Mouse (Mus musculus) ovary, adult 18-20 months (tissue): Measurements from ENCODE around the gene Tm4sf20.

Experiments
- DNase-seq: peaks from one replicate; pipeline ENCODE4 v3.0.0; 2022; ENCODE audit warnings: low spot score, mixed read lengths

Tm4sf20 gene

DNA sequence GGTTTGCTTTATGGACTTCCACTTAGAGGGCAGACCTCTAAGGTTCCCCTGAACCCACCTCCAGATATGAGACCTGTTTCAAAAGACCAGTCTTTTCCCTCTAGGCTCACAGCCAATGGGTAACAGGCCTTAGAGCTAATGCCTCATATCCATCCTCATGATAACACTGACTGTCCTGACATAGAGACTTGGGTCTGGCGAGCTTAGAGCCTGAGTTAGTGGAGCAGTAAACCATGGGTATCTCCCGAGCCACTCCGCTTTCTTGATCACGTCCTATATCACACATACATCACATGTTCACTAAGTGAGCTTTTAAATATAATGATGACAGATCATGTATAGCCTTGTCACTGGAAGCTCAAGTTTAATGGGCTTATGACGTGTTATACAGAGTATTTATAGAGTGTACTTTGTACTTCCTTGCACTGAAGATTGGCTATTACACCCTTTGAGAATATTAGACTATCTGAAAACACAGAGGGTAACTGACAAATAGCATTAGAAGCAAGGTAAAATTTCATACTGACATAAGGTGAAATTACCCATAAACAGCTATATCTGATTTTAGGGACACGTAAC lies 11.2 kb upstream of the Tm4sf20 start:
- no peak for DNase-seq

DNA sequence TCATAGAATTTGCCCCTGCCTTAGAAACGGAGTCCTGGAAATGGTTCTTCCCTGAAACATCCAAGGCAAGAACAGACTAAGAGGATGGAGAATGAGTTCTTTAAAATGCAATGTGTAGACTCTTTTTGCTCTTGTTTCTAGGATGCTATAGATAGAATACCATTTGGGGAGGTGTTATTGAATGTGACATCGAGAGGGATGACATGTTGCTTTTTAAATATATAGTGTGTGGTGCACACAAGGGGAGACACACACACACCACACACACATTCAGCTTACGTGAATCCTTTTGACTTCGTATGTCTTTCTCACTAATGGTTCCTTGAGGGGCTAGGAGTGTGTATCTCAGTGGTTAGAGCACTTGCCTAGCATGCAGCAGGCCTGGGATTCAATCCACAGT lies 7.0 kb upstream of the Tm4sf20 start:
- DNase-seq: no peak

DNA sequence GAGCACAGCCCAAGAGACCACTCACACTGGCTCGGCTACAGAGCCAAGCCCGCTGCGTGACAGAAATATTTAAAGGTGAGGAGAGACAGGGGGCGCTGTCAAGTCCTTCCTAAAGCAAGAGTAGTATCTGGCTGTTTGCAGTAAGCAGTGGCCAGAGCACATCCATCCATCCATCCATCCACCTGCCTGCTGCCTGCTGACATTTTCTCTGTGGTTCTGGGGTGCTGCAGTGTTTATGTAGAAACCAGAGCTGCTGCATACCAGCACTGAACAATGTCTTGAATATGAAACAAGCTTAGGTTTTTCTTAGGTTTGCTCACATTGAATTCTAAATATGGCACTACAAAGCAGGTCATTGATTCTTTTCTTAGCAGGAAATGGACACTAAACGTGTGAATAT lies 4.9 kb upstream of the Tm4sf20 start:
- DNase-seq: no peak

DNA sequence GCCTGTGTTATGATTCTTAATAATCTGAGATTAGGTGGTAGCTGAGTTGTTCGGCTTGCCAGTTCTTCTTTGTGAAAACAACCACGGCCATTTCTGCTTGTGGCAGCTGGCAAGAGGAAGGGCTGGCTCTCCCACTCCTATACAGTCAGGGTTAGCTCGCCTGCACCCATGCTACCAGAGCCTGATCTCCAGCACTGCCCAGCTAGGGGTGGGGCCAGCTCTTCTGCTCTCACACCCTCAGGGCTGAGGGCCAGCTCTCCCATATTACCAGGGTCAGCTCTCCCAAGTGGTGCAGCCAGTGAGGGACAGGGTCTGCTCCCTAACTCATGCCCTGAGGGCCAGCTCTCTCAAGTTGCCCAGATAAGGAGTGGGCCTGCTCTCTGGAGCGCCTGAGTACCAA lies 4.2 kb upstream of the Tm4sf20 start:
- DNase-seq: no peak

DNA sequence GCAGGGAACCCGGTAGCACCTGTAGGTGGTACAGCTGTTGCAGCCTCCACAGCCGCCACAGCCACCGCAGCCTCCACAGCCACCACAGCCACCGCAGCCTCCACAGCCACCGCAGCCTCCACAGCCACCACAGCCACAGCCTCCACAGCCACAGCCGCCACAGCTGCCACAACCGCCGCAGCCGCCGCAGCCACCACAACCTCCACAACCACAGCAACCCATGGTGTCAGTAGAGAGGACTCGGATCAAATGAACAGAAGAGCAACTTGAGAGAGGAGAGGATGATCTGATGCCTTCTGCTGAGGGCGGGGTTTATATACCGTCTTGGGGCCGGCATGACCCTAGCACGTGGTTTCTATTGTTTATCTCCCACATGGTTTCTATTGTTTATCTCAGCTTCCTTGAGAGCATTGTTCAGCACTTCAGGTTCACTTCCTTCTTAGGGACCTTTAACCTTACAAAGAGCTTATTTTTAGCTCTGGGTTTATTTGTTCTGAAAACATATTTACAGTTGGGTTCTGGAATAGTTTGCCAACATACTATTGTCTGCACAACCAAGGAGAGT lies 2.8 kb upstream of the Tm4sf20 start, which contains the start of gene Gm47791:
Gene Gm47791, minus strand, starts transcription at position 222 of the 565 bp plus-strand sequence.
- no peak for DNase-seq

DNA sequence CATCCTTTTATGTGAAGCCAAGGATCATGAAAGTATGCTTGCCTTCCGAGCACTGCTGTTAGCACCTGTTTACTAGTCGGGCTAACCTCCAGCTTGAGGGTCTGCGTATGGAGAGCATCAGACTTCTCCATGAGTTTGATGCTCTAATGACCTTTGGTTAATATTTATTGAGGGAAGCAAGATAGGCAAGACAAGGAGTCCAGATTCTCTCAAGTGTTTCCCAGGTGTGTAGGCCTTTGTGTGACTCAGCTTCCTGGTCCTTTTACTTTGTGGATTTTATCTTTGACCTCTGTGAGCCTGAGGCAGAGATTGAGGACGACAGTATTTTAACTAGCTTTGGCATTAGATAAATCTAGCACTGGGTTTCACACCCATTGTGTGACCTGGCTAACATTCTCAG lies 1.6 kb downstream of the Tm4sf20 start:
- DNase-seq: no peak

DNA sequence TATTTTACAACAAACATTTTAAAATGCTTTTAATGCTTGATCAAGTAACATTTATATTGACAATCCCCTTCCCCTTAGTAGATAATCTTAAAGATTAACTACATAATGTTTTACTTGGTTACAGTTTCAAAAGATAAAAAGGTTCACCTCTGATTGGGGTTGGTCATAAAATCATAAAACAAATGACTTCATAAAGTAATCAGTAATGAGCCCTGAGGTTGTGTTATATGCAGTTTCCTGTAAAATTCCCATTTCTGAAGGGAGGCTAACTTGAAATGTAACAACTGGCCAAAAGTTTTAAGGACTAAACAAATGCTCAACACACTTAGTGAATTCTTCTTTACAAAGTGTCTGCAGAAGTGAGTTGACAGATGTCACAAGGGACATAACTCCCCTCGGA lies 2.0 kb downstream of the Tm4sf20 start:
- DNase-seq: no peak

DNA sequence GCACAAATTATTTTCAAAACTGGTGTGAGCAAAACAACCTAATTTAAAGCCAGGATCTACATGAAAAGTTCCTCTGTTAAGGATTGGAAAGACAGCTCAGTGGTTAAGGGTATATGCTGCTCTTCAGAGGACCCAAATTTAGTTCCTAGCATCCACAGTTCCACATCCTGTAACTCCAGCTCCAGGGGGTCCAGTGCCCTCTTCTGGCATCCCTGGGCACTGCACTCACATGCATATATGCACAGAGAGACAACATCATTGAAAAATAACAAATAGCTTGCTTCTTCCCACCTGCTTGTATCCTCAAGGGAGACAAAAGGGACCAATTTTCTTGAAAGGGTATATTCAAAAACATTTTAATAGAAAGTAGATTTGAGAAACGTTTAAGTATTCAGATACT lies 6.0 kb downstream of the Tm4sf20 start:
- DNase-seq: no peak

DNA sequence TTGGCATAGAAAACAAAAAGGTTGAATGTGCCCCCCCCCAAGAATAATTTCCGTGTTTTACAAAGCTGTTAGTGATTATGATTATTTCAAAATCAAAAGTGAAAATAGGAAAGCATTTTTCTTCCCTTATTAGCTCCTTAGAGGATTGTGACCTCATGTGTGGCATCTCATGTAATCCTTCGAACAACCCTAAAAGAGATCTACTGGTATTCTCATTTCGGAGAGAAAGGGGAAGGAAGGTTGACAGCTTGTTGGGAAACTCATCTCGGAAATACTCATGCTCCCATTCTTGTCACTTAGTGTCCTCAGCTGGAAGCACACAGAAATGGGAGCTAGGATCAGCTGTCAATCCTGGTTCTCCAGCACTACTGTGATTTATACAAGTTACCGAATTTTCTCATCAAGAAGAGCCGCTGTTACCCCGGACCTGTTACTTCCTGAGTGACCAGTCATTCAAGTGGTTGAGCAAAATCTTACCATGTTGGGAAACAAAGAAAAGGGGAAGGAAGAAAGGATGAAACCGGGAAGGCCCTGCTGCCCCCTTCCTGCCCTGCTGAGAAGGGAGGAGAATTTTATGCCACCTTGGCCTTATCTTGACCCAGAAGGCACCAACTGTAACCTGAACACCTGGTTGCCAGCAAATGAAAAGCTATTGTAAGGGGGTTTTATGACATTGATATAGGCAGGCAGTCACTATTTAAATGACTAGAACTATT lies 6.6 kb downstream of the Tm4sf20 start:
- no peak for DNase-seq

DNA sequence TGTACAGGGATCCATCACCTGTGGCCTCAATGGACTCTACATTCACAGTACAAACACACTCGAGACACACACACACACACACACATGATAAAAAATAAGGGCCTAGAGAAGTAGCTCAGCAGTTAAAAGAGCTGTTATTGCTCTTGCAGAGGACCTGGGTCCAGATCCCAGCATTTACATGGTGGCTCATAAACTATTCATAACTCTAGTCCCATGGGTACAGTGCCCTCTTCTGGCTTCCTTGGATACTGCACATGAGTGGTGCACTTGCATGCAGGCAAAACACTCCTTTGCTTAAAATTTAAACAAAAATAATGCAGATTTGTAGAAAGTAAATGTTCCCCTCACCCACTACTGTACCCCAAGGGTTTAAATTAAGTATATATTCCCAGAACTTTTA lies 8.7 kb downstream of the Tm4sf20 start:
- DNase-seq: no peak

DNA sequence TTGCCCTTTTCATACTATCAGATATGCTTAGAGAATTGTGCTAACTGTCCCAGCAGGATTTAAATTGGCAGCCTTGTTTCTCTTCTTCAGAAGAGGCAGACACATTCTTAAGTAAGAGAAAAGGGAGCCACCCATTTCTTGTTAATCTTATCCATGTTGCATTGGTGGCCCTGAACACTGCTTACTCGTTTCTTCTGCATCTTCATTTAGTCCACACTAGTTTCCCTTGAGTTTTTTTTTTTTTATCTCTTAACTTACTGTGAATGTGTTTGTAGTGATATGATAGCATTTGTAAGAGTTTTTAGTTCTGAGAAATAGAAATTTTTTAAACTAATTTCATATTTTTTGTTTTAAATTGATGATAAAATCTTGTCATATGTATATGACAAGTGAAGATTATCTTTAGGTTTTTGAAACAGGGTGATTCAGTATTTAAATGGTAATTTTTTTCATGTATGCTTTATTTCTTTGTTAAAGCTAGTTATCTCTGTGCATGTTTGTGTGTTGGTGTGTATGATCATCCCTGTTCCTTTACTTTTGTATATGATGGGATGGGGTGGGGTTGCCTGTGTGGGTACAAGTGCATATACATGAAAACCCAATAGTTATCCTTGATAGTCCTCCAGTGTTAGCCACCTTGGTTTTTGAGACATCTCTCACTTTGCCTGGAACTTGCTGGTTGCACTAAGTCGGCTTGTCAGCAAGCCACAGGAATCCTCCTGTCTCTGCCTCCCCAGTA lies 20.4 kb downstream of the Tm4sf20 start:
- DNase-seq: no peak

DNA sequence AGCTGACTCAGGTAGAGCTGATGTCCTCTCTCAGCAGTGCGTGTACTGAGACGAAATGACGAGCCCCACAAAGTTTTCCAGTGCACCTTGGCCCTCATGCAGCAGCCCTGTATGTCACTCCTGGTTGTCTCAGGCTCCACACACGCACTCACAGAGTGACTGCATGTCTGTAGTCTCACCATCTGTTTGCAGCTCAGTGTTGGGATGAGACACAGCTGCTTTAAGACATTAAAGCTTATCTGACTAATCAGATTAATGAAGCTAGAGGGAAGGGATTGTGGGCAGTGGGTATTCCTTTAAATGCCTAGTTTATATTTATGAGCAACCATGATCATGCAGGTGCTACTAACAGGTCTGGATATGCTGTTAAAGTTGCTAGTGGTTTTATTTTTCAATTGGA lies 21.9 kb downstream of the Tm4sf20 start:
- DNase-seq: no peak

DNA sequence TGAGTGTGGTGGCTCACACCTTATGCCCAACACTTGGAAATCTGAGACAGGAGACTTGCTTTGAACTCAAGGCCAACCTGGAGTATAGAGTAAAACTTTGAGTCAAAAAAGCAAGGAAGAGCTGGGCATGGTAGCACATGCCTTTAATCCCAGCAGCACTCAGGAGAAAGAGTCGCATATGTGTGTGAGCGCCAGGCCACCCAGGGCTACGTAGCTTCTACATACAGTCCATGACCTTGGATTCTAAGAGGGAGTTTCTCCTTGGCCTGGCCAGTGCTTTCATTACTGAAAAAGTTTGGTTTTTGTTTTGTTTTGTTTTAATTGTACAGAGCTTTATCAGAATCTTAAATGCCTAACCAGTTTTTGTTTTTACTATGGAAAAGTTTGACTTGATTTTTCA lies 24.3 kb downstream of the Tm4sf20 start:
- peak; percentile 27 for DNase-seq

DNA sequence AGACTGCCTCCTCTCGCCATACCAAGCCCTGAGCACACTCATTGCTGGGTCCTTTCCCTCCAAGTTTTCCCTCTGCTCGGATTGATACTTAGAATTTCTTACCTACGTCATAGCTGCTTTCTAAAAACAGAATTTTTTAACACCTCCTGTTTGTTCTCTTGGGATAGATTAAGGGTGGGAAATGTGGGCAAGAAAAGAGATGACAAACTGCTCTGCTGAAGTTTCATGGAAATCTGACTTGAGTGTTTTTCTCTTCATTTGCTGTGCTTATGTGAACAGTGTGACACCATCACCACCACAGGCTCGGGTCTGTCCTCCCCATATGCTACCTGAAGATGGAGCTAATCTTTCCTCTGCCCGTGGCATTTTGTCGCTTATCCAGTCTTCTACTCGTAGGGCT lies 26.7 kb downstream of the Tm4sf20 start:
- DNase-seq: no peak

DNA sequence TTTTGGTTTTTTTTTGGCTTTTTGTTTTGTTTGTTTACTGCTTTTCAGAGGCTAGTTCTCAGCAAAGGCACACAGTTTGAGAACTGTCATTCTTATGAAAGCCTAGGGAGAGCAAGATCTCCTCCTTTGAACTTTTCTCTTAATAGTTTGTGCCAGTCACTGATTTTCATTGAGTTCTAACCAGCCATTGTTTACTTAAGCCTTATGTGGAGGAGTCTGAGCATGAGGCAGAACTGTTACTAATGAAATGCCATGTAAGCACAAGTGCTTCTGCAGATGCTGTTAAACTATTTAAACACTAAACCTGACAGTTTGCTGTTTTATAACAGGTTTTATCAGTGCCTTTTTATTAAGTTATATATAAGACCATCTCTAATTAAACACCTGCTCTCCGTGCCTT lies 30.2 kb downstream of the Tm4sf20 start:
- DNase-seq: no peak

DNA sequence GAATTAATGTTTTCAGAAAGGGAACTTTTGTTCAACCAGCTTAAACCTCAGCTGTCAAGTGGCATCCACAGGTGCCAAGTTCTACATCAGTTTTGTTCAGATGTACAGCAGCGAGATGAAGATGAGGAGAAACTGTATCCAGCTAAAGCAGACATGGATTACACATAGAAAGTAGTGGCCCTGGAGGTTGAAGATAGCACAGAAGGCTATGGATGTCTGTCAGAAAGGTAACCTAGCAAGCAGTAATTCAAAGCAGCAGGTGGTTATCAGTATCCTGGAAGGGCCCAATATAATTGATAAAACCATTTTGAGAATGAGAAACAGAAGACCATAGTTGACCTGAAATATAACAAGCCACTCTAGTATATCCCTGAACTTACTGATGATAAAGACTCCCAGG lies 34.9 kb downstream of the Tm4sf20 start:
- DNase-seq: no peak

DNA sequence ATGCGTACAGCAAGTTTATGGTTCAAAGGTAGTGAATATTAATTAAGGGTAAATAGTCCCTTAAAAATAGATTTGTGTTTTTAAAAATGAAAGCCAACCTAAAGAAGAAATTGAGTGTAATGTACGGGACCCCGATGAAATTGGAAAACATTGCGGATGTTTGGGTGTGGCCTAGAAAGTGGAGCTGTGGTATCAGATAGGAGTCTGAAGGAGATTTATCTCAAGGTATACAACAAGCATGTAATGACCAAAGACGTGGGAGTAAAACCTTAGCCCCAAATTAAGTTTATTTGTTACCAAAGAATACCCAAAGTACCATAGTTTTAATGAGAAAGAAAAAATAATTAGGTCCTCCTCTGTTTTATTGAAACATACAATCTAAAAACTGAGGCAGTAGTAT lies 41.8 kb downstream of the Tm4sf20 start:
- DNase-seq: no peak

DNA sequence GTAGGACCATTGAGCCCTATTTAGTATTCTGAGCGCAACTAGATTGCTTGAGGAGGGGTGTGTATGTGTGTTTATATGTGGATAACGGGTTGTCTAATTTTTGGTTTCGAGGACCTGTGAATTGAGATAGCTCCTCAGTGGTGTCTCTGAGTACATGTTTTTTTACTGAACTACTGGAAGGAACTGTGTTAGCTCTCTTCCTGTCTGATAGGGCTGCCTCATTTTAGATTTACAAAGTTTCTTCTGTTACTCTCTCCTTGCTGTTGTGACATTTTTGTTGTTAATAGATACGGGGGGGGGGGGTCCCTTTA lies 42.4 kb downstream of the Tm4sf20 start:
- DNase-seq: no peak

DNA sequence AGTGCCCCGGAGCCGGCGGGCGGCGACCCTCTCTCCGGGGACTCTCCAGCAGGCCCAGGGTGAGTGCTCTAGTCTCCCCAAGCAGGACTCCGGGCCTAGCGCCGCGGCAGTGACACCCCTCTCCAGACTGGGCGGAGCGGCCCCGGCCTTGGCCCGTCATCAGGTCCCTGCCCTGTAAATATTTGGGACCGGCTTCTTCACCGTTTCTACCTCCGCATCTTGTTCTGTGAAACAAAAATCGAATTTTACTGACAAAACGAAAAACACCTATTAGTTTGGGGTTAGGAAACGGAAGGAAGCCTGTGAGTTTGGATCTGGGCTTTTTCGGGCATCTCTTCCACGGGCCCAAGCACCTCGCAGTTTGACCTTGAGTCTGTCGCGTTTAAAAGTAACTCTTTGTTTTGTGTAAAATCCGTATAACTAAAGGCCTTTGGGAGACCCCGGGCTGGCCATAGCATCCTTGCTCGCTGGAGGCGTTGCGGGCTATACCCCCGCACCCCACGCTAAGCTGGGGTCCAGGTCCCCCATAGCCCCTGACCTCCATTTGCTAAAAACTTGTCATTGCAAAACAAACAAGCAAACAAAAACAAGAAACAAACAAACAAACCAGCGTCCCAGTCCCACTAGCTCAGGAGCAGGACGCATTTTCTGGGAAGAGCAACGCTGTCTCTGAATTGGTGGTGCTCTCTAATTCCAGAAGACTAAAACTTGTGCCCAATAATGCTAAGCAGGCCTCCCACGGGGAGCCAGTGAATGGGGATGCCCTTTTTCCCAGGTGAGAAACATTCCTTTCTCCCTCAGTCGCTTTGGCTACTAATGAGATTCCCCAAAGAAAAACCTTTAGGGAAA lies 43.0 kb downstream of the Tm4sf20 start:
- DNase-seq: no peak

DNA sequence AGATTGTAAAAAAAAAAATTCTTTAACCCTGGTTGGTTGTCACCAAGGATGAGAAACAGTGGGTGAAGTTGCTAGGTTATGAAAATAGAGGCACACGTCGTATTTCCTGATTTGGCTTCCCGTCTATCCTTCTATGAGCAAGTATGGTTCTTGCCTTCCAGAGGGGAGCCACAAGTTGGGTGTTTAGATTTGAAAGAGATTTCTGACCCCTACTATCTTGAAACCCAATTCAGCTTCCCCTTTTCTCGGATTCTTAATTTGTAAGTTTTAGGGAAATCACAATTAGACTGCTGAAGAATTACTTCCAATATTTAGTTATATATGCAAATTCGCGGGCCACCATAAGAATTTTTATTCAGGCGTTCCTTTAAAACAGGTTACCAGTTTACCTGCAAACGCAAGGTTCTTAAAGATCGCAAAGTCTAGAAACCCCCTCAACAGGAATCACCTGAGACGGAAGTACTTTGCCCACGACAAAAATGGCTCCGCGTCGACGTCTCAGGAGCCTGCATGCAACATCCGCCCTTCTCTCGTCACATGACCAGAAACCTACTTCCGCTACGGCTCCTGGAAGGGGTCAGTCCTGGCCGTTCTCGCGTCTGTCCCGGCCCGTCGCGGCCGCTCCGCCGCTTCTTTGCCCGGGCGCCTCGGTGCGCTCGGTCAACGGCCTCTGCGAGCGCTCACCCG lies 43.8 kb downstream of the Tm4sf20 start, which contains the start of gene Mff:
Gene Mff, plus strand, starts transcription at position 552 of the 687 bp plus-strand sequence.
- peak; percentile 87 for DNase-seq

DNA sequence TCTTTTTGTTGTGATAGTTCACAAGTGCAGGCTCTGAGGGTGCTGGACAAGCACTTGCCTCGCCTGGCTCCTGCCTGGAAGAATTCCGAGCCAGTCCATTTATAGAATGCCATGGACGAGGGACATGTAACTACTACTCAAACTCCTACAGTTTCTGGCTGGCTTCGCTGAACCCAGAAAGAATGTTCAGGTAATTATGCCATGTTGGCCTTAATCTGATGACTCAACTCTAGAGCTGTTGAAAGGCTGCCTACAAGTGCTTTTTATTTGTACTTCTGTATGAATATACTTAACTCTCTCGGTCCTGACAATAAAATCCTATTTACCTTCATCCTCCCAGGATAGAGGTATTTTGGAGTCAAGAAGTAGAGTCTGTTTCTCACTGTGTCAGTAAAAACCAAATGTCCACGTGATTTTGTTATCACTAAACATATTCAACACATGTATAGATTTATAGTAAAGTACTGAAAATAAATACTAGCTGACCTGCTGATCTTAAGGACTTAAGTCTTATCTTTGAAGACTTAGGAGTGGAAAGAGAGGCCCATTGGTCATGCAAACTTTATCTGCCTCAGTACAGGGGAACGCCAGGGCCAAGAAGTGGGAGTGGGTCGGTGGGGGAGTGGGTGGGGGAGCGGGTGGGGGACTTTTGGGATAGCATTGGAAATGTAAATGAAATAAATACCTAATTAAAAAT lies 50.3 kb downstream of the Tm4sf20 start:
- no peak for DNase-seq
